Mouse (Mus musculus) activated CD4-positive, CD25-positive, alpha-beta regulatory T cell, adult 4 months (primary cell): ENCODE measurements around the gene Slc33a1. TPM values are rescaled to one million over a fixed set of nuclear protein-coding genes. Genes with fewer than 3 reads are reported as not detected.
A peak's percentile ranks its signal among the peaks of the same experiment; 100 is the strongest.

Experiments used
- ATAC-seq: one replicate; pipeline ENCODE4 v1.8.0; 2017
- polyA plus RNA-seq, 2 experiments: library from polyadenylated mRNA; unstranded; fragments of 100-300 nt; shearing (Covaris generic); gene quantifications; one replicate each; pipeline ENCODE4 v1.2.1; 2017

The Slc33a1 gene
- 10 to 100 TPM in 1 of 2 experiments, 1 to 10 TPM in 1; 9.9 to 10.7 TPM for polyA plus RNA-seq

- peak; percentile 90 for ATAC-seq
Observed at GRCm38 (mm10) chr3:63964100-63964921, at the start of gene Slc33a1. TSS of gene Slc33a1 (minus strand) at chr3:63964768.

GRCm38 (mm10) chr3:63988722-63989440 is 24.3 kb upstream of the Slc33a1 start:
- ATAC-seq: no peak

- ATAC-seq: no peak
Observed at GRCm38 (mm10) chr3:63986656-63987055, 22.1 kb upstream of the Slc33a1 start.

- ATAC-seq: no peak
Observed at GRCm38 (mm10) chr3:63977895-63978294, 13.3 kb upstream of the Slc33a1 start.

- peak; percentile 98 for ATAC-seq
Observed at GRCm38 (mm10) chr3:63975955-63976908, 11.7 kb upstream of the Slc33a1 start, which contains the start of gene Gmps. TSS of gene Gmps (plus strand) at chr3:63976106.

GRCm38 (mm10) chr3:63965929-63966328 is 1.4 kb upstream of the Slc33a1 start:
- no peak for ATAC-seq

GRCm38 (mm10) chr3:63964922-63965249 is 318 bp upstream of the Slc33a1 start:
- no peak for ATAC-seq

- ATAC-seq: no peak
Observed at GRCm38 (mm10) chr3:63963421-63964099, 1.0 kb downstream of the Slc33a1 start.

GRCm38 (mm10) chr3:63949837-63950236 is 14.7 kb downstream of the Slc33a1 start:
- ATAC-seq: no peak

- ATAC-seq: no peak
Observed at GRCm38 (mm10) chr3:63941204-63941850, 23.2 kb downstream of the Slc33a1 start.

- ATAC-seq: no peak
Observed at GRCm38 (mm10) chr3:63938928-63939327, 25.6 kb downstream of the Slc33a1 start.

GRCm38 (mm10) chr3:63928878-63929859 is 35.4 kb downstream of the Slc33a1 start, which contains the start of gene E130311K13Rik:
TSS of gene E130311K13Rik (minus strand) at chr3:63929472.
- ATAC-seq: peak; percentile 95

- ATAC-seq: peak; percentile 85
Observed at GRCm38 (mm10) chr3:63919634-63920033, 44.9 kb downstream of the Slc33a1 start.

- ATAC-seq: no peak
Observed at GRCm38 (mm10) chr3:63910301-63910700, 54.3 kb downstream of the Slc33a1 start.

GRCm38 (mm10) chr3:63905241-63905640 is 59.3 kb downstream of the Slc33a1 start:
- no peak for ATAC-seq

GRCm38 (mm10) chr3:63904157-63904556 is 60.4 kb downstream of the Slc33a1 start:
- ATAC-seq: no peak

- ATAC-seq: no peak
Observed at GRCm38 (mm10) chr3:63900021-63900571, 64.5 kb downstream of the Slc33a1 start.

- ATAC-seq: peak; percentile 45
Observed at GRCm38 (mm10) chr3:63899309-63899695, 65.3 kb downstream of the Slc33a1 start, which contains the start of gene Plch1. TSS of gene Plch1 (minus strand) at chr3:63899472.

- peak; percentile 49 for ATAC-seq
Observed at GRCm38 (mm10) chr3:63898581-63899308, 65.8 kb downstream of the Slc33a1 start.
